Mouse (Mus musculus): ENCODE results near the gene T2.
"Not testable (repeated sequence)": the region's sequence is repeated elsewhere in the genome, so short reads cannot be mapped to it uniquely, and the experiment has no call there.

The T2 gene

GRCm38 (mm10) chr17:8367514-8368480 is 12.0 kb downstream of the T2 start:
- no peak for DNase-seq

GRCm38 (mm10) chr17:8368570-8368969 is 12.8 kb downstream of the T2 start:
- DNase-seq: no peak

DNA sequence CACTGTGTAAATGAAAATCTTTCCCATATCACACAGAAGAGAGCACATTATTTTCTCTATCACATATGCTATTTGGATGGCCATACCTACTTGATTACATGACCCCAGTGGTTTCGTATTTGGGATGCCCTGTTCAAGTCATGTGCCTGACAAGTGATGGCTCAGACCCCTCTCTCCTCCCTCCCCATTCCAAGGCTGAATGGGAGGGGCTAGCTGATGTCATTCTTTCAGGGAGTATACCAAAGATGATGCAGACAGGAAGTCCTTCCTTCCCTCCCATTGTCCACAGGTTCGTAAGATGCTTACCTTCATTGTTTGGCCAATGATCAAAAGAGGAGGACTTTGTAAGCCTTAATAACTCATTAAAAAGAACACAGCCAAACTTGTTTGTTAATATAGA is 13.4 kb downstream of the T2 start:
- DNase-seq: peak; percentile 21

DNA sequence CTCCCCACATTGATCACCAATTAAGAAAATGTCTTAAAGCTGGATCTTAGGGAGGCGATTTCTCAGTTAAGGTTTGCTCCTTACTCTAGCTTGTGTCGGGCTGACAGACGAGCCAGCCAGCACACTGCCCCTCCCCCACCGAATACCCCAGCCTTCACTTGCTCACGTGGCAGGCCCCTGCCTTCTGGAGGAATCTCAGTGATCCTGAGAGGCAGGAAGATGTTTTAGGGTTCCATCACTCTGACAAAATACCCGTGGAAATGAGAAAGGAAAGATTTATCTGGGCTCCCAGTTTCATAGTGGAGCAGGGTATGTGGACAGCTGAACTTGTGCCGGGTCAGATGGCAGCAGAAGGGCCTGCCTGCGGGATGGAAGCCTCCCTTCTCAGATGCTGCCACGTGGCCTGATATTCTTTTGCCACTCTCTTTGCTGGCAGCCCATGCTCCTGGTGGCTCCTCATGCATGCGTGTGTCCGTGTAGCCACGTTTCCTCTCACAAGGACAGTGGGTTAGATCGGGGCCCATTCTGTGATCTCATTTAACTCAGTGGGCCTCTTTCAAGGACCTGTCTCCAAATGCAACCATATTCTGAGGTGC is 14.9 kb downstream of the T2 start:
- DNase-seq: no peak

DNA sequence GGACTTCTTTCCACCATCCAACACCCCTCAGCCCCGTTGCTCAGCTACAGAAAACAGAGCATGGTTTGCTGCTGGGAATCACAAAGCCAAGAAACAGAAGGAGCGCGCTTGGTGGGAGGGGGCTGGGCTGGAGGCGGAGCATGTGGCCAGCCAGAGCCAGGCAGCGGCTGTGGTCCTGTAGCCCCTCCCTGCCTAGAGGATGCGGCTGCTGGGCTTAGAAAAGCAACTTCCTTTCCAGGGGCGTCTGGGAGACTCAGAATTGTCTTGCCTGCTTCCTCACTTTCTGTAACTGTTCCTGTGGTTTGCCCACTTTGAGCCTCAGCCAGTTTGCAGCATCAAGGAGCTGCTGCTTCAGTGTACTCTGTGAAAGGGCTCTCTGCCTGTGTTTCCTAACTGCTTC is 16.0 kb downstream of the T2 start:
- DNase-seq: peak; percentile 87

DNA sequence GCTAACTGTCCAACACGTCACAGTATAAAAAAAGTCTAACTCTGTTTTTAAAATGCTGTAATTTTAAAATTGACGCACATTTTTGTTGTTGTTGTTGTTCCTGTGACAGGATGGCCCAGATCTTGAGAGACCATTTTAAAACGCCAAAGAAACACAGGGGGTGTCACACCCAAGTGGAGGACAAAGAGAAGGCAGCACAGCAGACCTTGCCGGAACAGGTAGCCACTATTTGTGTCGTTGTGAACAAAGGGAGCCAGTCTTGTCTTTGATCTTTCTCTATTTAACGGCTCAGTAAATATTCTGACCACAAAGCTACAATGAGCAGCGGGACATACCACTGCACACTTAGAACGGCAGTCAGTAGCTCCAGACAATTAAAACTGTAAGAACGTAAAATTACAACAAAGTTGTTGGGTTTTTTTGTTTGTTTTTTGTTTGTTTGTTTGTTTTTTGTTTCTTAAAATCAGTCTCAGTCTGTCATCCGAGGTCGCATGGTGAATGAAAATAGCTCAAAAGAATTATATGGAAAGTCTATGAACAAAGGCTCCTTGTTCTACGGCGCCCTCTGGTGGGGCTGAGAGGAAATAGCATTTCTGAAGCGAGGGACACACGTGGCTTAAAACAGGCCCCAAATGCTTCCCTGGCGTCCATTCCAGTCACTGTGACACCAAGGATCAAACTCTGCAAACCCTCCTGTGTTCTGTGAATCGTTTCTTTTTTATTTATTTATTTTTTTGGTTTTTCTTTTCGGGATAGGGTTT is 16.7 kb downstream of the T2 start:
- peak; percentile 88 for DNase-seq

DNA sequence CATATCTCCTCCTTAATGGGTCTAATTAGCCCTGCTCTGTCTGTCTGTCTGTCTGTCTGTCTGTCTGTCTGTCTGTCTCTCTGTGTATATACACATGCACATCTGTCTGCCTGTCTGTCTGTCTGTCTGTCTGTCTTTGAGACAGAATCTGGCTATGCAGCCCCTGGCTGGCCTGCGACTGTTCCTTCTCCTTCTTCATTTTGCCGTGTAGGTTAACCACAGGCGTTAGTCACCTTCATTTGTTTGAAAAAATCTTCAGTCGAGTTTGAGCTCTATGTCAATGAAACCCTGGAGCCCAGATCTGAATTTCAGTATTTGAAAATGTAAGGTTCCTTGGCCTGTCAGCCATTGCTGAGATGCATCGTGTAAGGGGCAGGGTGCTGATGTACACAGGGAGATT is 21.5 kb downstream of the T2 start:
- no peak for DNase-seq

- DNase-seq: no peak
These were observed 29.6 kb downstream of the T2 start for GRCm38 (mm10) chr17:8385441-8385840.

- peak; percentile 28 for DNase-seq
These were observed 32.7 kb downstream of the T2 start for GRCm38 (mm10) chr17:8388463-8388862.

DNA sequence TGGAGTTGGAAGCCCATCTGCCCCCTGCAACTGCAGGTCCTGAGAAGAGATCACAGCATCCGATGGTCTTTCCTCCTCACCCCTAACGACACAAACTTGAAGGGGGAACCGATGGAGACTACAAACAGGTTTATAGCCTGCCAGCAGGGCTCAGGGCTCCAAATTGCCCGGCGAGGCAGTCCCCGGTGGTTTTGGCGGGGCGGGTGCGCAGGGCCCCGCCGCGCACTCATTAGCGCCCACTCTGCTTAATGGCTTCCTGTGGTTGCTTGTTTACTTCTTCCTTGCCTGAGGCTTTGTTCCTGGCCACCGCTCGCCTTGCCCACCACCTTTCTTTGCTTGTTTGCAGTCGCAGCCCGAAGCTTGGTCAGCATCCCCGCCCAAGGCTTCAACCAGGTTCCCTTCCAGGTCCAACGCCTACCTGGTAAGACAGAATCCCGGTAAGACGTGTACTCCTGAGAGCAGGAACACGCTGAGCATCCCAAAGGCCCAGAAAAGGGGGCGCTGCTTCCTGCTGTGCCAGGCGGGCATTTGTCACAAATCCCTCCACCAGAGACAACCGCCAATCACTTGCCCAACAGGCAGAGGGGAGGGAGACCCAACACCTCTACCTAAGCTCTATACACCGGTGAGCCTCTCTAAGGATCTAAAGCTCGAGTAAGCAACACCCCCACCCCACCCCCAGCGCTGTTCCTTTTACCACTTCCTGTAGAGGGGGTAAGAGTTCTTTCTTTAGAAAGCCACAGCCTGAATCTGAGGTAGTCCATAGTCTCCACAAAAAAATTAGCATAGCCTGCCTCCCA is 33.4 kb downstream of the T2 start:
- DNase-seq: no peak

DNA sequence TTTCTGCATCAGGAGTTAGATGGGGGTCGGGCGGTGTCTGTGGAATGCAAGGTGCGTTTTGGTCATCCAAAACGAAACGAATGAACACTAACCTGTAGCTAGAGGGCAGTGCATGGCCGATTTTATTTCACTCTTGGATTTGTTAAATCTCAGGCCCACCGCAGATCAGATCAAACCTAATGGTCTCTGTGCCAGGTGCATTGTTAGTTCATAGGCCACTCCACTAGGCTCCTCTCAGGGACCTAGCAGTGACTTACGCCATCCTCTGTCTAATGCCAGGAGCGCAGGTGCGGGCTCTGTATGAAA is 34.0 kb downstream of the T2 start:
- no peak for DNase-seq

DNA sequence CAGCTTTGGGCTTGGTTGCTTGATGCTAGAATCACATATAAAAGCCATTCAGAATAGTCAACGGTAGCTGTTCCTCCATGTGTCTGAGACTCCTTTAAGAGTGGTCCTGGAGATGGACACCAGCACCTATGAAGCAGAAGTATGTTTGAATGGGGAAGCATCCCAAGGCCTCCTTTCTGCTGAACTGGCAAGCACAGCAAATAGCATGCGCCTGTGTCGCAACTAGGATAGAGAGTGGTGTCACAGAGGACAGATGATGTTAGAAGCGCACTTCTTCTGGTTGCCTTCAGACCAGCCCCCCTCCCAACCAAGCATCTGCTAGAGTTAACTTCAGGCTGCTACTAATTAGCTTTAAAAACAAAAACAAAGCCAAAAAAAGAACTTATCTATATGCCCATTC is 34.7 kb downstream of the T2 start:
- no peak for DNase-seq

- no peak for DNase-seq
These were observed 40.6 kb downstream of the T2 start for GRCm38 (mm10) chr17:8396371-8396770.

DNA sequence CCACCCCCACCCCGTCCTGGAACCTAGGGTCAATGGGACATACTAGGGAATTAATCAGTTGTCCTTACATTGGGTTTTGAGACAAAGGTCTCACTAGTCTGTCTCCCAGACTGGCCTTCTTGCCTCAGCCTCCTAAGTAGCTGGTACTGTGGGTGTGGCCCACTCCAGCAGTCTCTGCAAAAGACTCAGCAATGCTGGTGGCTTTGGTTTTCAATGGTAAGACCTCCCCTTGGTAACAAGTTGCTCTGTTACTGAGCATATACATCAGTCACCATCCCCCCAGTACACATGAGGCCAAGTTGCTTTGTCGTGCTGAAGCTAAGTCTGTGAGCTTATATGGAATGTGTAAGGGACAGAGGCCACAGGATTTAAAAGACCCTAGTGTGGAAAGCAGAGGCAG is 42.2 kb downstream of the T2 start:
- no peak for DNase-seq

- not testable (repeated sequence) for DNase-seq
These were observed 48.1 kb downstream of the T2 start for GRCm38 (mm10) chr17:8403932-8404331.

- DNase-seq: no peak
These were observed 50.5 kb downstream of the T2 start for GRCm38 (mm10) chr17:8406285-8406684.

DNA sequence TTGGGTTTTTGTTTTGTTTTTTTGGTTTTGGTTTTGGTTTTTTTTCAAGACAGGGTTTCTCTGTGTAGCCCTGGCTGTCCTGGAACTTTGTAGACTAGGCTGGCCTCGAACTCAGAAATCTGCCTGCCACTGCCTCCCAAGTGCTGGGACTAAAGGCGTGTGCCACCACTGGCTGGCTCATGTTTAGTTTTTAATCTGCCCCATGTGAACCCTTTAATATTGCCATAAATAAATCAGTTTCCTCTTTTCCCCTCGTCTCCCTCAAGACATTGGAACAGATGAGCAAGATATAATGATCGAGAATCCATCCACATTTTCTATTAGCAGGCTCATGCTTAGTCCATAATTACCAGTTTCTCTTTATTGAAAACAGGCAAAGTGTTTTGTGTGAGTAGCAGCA is 52.2 kb downstream of the T2 start:
- DNase-seq: not testable (repeated sequence)

DNA sequence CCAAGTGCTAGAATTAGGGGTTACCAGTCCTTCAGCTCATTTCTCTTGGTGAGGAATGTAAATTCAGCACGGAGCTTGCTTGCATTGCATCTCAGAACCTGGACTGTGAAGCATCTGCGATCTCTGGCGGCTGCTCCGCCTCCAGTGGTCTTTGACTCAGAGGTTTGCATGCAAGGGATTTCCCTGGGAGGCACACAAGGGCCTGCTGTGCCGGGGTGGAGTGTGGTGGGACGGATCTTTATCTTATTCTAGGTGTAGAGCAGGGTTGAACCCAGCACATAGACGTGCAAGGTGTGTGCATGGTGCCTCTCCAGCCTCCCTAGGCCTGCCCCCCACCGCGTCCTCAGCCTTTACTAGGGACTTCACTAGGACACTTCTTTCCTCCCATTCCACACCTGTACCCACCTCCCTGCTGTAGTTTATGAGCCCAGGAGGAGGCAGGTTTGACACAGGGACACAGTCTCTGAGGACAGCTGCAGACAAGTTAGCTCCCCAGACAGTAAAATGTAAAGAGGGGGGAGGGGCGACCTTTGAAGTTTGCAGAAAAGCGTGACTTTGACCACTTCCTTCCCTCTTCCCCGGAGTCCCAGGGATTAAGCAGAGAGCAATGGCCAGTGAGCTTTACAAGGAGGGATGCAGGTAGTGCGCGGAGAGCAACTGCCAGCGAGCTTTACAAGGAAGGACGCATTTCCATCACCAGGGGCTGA is 53.0 kb downstream of the T2 start:
- DNase-seq: no peak

- no peak for DNase-seq
These were observed 54.5 kb downstream of the T2 start for GRCm38 (mm10) chr17:8410330-8410729.

GRCm38 (mm10) chr17:8413656-8414055 is 57.9 kb downstream of the T2 start:
- DNase-seq: no peak

DNA sequence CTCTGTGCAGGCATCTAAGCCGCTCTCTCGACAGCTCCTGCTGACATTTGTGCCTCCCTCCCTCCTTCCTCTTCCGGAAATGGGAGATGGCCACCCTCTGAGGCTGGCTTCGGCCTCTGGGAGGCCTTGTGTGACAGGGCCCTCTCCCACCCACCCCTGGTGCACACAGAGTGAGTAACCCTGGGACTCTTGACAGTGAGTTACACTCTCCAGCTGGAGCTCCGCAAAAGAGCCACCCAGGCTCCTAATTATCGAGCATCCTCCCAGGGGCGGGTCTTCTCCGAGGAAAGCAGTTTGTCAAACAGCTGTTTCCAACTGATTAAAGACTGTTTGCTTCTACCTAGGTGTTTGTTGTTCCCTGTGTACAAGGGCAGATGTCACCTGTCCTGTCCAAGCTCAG is 59.7 kb downstream of the T2 start:
- peak; percentile 23 for DNase-seq

GRCm38 (mm10) chr17:8416865-8417264 is 61.1 kb downstream of the T2 start:
- DNase-seq: no peak
